Mouse (Mus musculus): Measurements from ENCODE around the gene Sos1.

GRCm38 (mm10) chr17:80391423-80392403, 88.5 kb downstream of the Sos1 start:
- TF ChIP-seq CTCF (IDR thresholded peaks at IDR 0.05; ENCODE audit: low read depth, low read length) (no peak), POLR2A (IDR thresholded peaks at IDR 0.05; ENCODE audit: borderline replicate concordance, low read depth, low read length) (no peak)

Data from bone marrow macrophage, adult 2 months (primary cell).